Mouse (Mus musculus): Measurements from ENCODE around the gene Inka1.

DNA sequence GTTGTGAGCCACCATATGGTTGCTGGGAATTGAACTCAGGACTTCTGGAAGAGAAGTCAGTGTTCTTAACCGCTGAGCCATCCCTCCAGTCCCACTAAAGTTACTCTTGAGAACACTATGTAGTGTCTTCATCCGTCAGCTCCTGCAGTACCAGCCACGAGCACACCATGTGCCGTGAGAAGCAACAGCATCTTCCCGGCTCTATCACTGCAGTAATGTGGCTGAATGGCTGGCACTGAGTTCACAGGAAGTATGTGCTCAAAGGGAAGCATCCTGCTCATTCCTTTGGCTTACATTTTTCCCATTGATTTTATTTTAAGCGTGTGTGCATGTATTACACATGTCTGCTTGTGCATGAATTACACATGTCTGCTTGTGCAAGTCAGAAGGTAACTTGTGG is 18.2 kb downstream of the Inka1 start:
- TF ChIP-seq CTCF (IDR thresholded peaks at IDR 0.05; ENCODE audit: extremely low read depth, insufficient read length, insufficient replicate concordance, low read depth, low read length) (no peak), POLR2A (IDR thresholded peaks at IDR 0.05; ENCODE audit: low read depth, low read length) (no peak)
